Mouse (Mus musculus) lung, embryonic 14.5 days (tissue): ENCODE results near the gene Cyp2j8. TPM values are rescaled to one million over a fixed set of nuclear protein-coding genes. Genes with fewer than 3 reads are reported as not detected.
A peak's percentile ranks its signal among the peaks of the same experiment; 100 is the strongest.
"Not testable (repeated sequence)": the region's sequence is repeated elsewhere in the genome, so short reads cannot be mapped to it uniquely, and the experiment has no call there.

ENCODE experiments used
- ATAC-seq: fragments of 200-750 bp; cut with Nextera tagmentation; 2 replicates; pipeline ENCODE4 v1.8.0; 2017; ENCODE audit warnings: mild to moderate bottlenecking, moderate TSS enrichment, moderate library complexity; ENCODE audit not compliant: insufficient read depth
- DNase-seq: peaks from one replicate; pipeline ENCODE4 v3.0.0-alpha.2; 2015
- H3K27ac ChIP-seq: fragments of 300-500 bp; sonication (generic); 2 replicates; pipeline ENCODE4 v1.5.1; 2014; ENCODE audit warnings: low read depth, mild to moderate bottlenecking, moderate library complexity
- H3K27me3 ChIP-seq: fragments of 300-500 bp; sonication (generic); 2 replicates; pipeline ENCODE4 v1.6.1; 2014; ENCODE audit warnings: low read length, control low read depth; ENCODE audit not compliant: insufficient read depth
- H3K36me3 ChIP-seq: fragments of 300-500 bp; sonication (generic); 2 replicates; pipeline ENCODE4 v1.6.1; 2014; ENCODE audit warnings: control low read depth; ENCODE audit not compliant: insufficient read depth
- H3K4me1 ChIP-seq: fragments of 300-500 bp; sonication (generic); 2 replicates; pipeline ENCODE4 v1.6.1; 2014; ENCODE audit warnings: antibody characterized with exemption, control low read depth; ENCODE audit not compliant: insufficient read depth
- H3K4me2 ChIP-seq: fragments of 300-500 bp; sonication (generic); 2 replicates; pipeline ENCODE4 v1.6.1; 2014; ENCODE audit warnings: mild to moderate bottlenecking
- H3K4me3 ChIP-seq: fragments of 300-500 bp; sonication (generic); 2 replicates; pipeline ENCODE4 v1.5.1; 2014; ENCODE audit warnings: low read depth, low read length
- H3K9ac ChIP-seq: fragments of 300-500 bp; sonication (generic); 2 replicates; pipeline ENCODE4 v1.6.1; 2014
- H3K9me3 ChIP-seq: fragments of 300-500 bp; sonication (generic); 2 replicates; pipeline ENCODE4 v1.6.1; 2016; ENCODE audit warnings: low read depth, low read length, control low read depth
- CTCF ChIP-seq: IDR thresholded peaks from 2 replicates; pipeline ENCODE4 v1.5.1; 2016; ENCODE audit warnings: antibody characterized with exemption, low read depth
- WGBS: fragments of 180-500 bp; shearing (Covaris S2); extraction: QIAGEN DNeasy Blood & Tissue Kit; methylation state at CpG from one replicate; pipeline ENCODE4 v1.1.7; 2014; 5-methylcytosine and 5-hydroxymethylcytosine counted together
- polyA plus RNA-seq: library from polyadenylated mRNA; unstranded; fragments of >200 nt; fragmentation: Nextera tagmentation; extraction: Ambion mirVana; gene quantifications from 2 replicates; pipeline ENCODE4 v1.2.1, GENCODE M21; 2014

Gene Cyp2j8
- not detected in 2 replicates for polyA plus RNA-seq

DNA sequence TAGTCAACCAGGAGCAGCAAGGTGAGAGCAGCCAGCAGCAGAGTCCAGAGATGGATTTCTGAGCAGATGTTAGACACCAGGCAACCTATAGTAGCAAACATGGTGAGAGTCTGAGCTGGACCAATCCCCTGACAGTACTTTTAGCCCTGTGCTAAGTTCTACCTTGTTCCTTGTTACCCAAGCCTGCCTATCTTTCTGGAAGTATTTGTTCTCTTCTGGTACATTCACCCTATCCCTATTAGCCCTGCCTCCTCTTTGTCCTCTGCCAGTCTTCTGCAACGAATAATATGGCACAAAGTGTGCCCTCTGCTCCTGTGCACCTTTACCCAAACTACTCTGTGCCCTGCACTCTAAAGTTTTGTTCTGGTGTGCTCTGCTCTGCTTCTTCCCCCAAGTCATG lies at the start of gene Cyp2j8:
Cyp2j8 (minus strand) TSS at position 101 of the 400 bp plus-strand sequence.
- TF ChIP-seq CTCF, result no peak
- no peak for DNase-seq
- no peak within 1 kb of the TSS for H3K27ac ChIP-seq
- H3K9ac ChIP-seq, result no peak within 1 kb of the TSS
- WGBS, result 76% methylated on average over 1 of the region's 1 CpGs
- H3K36me3 ChIP-seq, result no peaks in the 10 kb centered on the region
- H3K9me3 ChIP-seq, result no peaks in the 10 kb centered on the region
- H3K4me1 ChIP-seq, result no peaks in the 10 kb centered on the region
- no peak for ATAC-seq
- H3K27me3 ChIP-seq, result no peaks in the 10 kb centered on the region
- no peak within 1 kb of the TSS for H3K4me2 ChIP-seq
- H3K4me3 ChIP-seq, result no peak within 1 kb of the TSS

DNA sequence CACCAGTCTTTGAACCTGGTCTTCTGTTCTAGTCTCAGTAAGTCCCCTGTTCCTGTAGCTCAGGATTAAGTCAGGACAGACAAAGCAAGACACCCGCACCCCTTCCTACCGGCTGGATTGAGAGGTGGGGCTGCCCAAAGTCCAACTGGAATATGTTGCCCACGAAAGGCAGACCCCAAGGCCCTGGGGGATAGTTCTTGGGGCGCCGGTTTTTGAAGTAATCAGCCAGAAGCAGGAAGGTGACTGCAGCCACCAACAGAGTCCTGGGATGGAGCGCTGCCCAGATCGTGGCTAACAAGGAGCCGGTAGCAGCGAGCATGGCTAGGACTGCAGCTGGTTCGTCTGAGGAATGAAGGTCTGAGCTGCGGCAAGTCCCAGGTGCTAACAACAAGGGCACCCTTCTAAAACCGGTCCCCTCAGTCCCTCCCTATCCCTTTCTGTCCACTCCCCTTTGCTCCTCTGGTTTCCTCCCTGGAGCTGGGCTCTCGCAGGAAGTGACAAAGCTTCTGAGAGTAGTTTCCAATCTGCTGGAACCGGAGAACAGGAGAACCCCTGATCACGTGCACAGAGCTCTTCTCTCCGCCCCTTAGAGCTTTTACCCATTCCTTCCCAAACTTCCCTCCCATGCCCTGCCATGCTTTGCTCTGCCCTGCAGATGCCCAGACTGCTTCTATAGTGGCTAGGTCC lies 46.1 kb upstream of the Cyp2j8 start, which contains the start of gene Cyp2j6:
Cyp2j6 (minus strand) TSS at position 529 of the 687 bp plus-strand sequence.
- Histone ChIP-seq H3K27ac (peak within 1 kb of the TSS; percentile 78), H3K4me1 (0 out of 2 replicates have a peak, but pooled peaks cover 5% of the 10 kb centered on the region), H3K36me3 (no peaks in the 10 kb centered on the region), H3K9ac (peak within 1 kb of the TSS; percentile 71), H3K4me3 (peak within 1 kb of the TSS; percentile 62), H3K27me3 (no peaks in the 10 kb centered on the region), H3K4me2 (peak within 1 kb of the TSS; percentile 75), H3K9me3 (no peaks in the 10 kb centered on the region)
- 3% methylated on average over 16 of the region's 16 CpGs for WGBS
- DNase-seq, result peak; percentile 86
- no peak for TF ChIP-seq CTCF
- peak; percentile 99 for ATAC-seq

DNA sequence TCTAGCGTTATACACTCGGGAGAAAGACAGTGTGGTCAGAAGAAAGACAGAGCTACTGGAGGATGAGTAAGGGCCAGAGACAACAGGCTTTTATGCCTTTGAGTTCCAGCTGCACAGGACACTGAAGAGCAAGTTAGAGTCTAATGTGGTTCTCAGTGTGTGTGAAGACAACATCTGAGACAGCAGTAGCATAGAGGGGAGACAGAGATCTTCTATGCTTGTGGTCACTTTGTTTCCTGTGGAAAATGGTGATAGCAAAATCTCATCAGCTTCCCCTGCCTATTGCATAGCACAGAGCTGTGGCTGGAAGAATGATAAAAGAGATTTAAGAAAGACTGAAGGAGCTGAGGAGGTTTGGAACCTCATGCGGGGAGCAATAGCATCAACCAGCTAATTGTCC lies 44.4 kb upstream of the Cyp2j8 start:
- H3K36me3 ChIP-seq, result no peaks in the 10 kb centered on the region
- no peak for TF ChIP-seq CTCF
- H3K4me3 ChIP-seq, result no peak overlapping the region
- H3K4me1 ChIP-seq, result 0 out of 2 replicates have a peak, but pooled peaks cover 5% of the 10 kb centered on the region
- WGBS, result 81% methylated on average over 3 of the region's 3 CpGs
- H3K9me3 ChIP-seq, result no peaks in the 10 kb centered on the region
- DNase-seq (no peak), ATAC-seq (no peak)
- no peaks in the 10 kb centered on the region for H3K27me3 ChIP-seq
- H3K9ac ChIP-seq, result no peak overlapping the region
- no peak overlapping the region for H3K27ac ChIP-seq
- H3K4me2 ChIP-seq, result peak overlapping the region; percentile 15; the same call in 1 of the 2 replicates

DNA sequence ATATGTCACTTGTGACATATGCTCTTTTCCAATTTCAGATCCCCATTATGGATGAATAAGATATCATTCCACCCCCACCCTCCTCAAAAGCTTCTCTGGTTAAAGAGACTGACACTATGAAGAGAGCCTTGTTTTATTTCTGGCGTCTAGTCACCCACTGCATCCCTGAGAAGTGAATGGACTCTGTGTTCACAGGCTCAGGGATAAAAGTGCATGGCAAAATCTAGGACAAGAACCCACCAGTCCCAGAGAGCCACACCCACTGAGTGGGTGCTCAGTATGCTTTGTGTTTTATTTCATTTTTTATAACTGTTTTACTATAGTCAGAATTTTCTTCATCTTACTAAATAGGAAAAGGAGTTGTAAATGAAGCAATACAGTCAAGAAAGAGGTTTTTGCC lies 38.8 kb upstream of the Cyp2j8 start:
- WGBS, result 65% methylated on average over 1 of the region's 1 CpGs
- TF ChIP-seq CTCF, result no peak
- Histone ChIP-seq H3K4me1 (0 out of 2 replicates have a peak, but pooled peaks cover under 1% of the 10 kb centered on the region), H3K27me3 (no peaks in the 10 kb centered on the region), H3K27ac (no peak overlapping the region), H3K9me3 (no peaks in the 10 kb centered on the region), H3K4me3 (no peak overlapping the region), H3K36me3 (no peaks in the 10 kb centered on the region), H3K9ac (no peak overlapping the region), H3K4me2 (no peak overlapping the region)
- ATAC-seq, result no peak
- DNase-seq, result no peak

DNA sequence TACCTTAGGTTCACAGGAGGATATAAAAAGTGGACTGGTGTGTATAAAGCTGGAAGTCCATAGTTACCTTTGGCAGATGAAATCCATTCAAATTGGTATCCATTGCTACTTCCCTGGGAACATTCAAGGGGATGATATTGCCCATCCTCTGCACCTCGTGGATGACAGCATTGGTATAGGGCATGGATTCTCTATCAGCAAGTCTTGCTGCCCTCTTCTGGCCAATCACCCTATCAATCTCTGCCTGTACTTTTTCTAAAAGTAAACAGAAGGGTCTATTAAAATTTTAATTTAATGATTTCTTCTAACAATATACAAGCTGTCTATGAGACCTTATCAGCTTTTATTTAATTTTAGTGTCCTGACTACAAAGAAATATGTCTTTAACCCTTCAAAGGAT lies 18.6 kb upstream of the Cyp2j8 start:
- 6% methylated on average over 1 of the region's 1 CpGs for WGBS
- ATAC-seq, result no peak
- TF ChIP-seq CTCF, result no peak

DNA sequence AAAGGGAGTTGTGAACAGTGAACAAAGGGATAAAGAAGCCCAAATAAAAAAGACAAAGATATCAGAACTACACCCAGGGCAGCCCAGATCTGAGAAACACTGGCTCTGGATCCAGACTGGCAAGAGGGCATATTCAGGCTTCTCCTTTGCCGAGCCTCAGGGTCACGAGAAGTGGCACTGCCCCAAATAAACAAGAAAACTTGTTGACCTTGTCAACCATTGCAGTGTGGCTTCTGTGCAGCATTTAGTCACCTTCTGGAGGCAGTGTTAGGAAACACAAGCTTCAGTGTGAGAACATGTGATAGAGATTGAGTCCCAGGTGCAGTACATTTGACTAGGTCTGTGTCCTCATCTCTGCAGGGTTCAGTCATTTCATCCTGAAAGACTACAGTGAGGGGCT lies 15.1 kb upstream of the Cyp2j8 start:
- no peak overlapping the region for H3K27ac ChIP-seq
- DNase-seq, result no peak
- H3K27me3 ChIP-seq, result no peaks in the 10 kb centered on the region
- no peak overlapping the region for H3K9ac ChIP-seq
- 72% methylated on average over 2 of the region's 2 CpGs for WGBS
- no peak overlapping the region for H3K4me2 ChIP-seq
- TF ChIP-seq CTCF, result no peak
- no peak for ATAC-seq
- no peak overlapping the region for H3K4me3 ChIP-seq
- no peaks in the 10 kb centered on the region for H3K4me1 ChIP-seq
- no peaks in the 10 kb centered on the region for H3K36me3 ChIP-seq
- H3K9me3 ChIP-seq, result no peaks in the 10 kb centered on the region

More for the DNA sequence above, 18.6 kb upstream of the Cyp2j8 start:
- Histone ChIP-seq H3K27ac (no peak overlapping the region), H3K4me1 (no peaks in the 10 kb centered on the region), H3K9ac (no peak overlapping the region), H3K36me3 (no peaks in the 10 kb centered on the region), H3K9me3 (no peaks in the 10 kb centered on the region), H3K4me3 (no peak overlapping the region), H3K27me3 (no peaks in the 10 kb centered on the region), H3K4me2 (no peak overlapping the region)
- no peak for DNase-seq

DNA sequence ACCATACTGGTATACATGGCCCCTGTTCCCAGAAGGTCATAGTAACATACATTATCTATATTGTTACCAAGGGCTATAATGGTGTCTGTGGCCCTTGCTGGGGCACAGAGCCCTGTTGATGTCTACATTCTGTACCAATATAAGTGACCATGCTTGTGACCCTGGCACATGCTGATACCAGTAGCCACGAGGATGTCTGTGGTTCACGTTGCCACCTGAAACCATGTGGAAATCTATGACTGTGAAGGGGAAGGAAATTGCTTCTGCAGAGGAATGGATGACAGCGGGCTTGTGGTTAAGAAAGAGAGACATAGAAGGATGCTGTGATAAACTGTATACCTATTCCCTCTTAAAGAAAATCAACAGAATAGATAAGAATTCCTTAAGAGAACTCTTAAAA lies 2.9 kb upstream of the Cyp2j8 start:
- Histone ChIP-seq H3K36me3 (no peaks in the 10 kb centered on the region), H3K4me3 (no peak overlapping the region), H3K4me1 (no peaks in the 10 kb centered on the region), H3K9ac (no peak overlapping the region), H3K9me3 (no peaks in the 10 kb centered on the region), H3K4me2 (no peak overlapping the region), H3K27ac (no peak overlapping the region), H3K27me3 (no peaks in the 10 kb centered on the region)
- TF ChIP-seq CTCF, result no peak
- DNase-seq (no peak), ATAC-seq (no peak)
- 84% methylated on average over 3 of the region's 3 CpGs for WGBS

DNA sequence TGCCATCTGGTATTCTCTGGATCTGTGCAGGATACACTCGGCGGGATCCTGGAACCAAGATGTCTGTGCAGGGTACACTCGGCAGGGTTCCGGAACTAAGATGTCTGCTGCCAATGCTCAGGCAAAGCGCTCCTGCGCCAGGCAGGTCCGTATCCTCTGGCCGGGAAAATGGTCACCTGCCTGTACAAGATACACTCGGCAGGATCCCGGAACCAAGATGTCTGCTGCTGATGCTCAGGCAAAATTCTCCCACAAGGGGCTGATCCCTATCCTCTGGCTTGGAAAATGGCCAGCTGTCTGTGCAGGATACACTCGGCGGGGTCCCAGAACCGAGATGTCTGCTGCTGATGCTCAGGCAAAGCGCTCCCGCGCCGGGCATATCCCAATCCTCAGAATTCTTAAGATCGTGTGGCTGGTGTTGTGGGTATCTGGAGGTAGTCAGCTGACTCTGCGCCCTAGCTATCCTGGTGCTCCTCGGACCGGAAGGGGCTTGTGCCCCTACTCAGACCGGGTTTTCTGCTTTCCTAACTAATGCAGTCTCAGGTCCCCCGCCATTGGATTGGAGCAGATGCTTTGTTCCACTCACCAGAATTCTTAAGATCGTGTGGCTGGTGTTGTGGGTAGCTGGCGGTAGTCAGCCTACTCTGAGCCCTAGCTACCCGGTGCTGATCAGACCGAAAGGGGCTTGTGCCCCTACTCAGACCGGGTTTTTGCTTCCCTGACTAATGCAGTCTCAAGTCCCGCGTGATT lies 43.7 kb downstream of the Cyp2j8 start:
- H3K27me3 ChIP-seq, H3K9ac ChIP-seq, H3K4me3 ChIP-seq, ATAC-seq, H3K36me3 ChIP-seq, H3K4me2 ChIP-seq, DNase-seq, H3K9me3 ChIP-seq, H3K27ac ChIP-seq, H3K4me1 ChIP-seq: not testable (repeated sequence)
- WGBS, result 81% methylated on average over 30 of the region's 30 CpGs
